Mouse (Mus musculus): ENCODE measurements around the gene Chst12.
"Not testable (repeated sequence)": the region's sequence is repeated elsewhere in the genome, so short reads cannot be mapped to it uniquely, and the experiment has no call there.

Chst12 gene

GRCm38 (mm10) chr5:140505208-140505780, at the start of gene Chst12:
TSS of gene Chst12 (plus strand) at chr5:140505550.
- DNase-seq: peak; percentile 99

GRCm38 (mm10) chr5:140461476-140461875, 43.9 kb upstream of the Chst12 start:
- no peak for DNase-seq

- DNase-seq: not testable (repeated sequence)
Measured at GRCm38 (mm10) chr5:140463151-140463550, 42.2 kb upstream of the Chst12 start.

- no peak for DNase-seq
Measured at GRCm38 (mm10) chr5:140464943-140465342, 40.4 kb upstream of the Chst12 start.

GRCm38 (mm10) chr5:140472336-140472735, 33.0 kb upstream of the Chst12 start:
- DNase-seq: no peak

GRCm38 (mm10) chr5:140481458-140481857, 23.9 kb upstream of the Chst12 start:
- DNase-seq: no peak

GRCm38 (mm10) chr5:140491142-140491541, 14.2 kb upstream of the Chst12 start:
- DNase-seq: no peak

- no peak for DNase-seq
Measured at GRCm38 (mm10) chr5:140492684-140493233, 12.6 kb upstream of the Chst12 start.

GRCm38 (mm10) chr5:140498176-140498575, 7.2 kb upstream of the Chst12 start:
- no peak for DNase-seq

GRCm38 (mm10) chr5:140500736-140501135, 4.6 kb upstream of the Chst12 start:
- no peak for DNase-seq

GRCm38 (mm10) chr5:140501982-140502836, 3.1 kb upstream of the Chst12 start:
- DNase-seq: no peak

GRCm38 (mm10) chr5:140502925-140503324, 2.4 kb upstream of the Chst12 start:
- DNase-seq: not testable (repeated sequence)

- DNase-seq: no peak
Measured at GRCm38 (mm10) chr5:140506096-140506794, 895 bp downstream of the Chst12 start.

GRCm38 (mm10) chr5:140507466-140508208, 2.3 kb downstream of the Chst12 start:
- DNase-seq: no peak

- no peak for DNase-seq
Measured at GRCm38 (mm10) chr5:140508686-140509085, 3.3 kb downstream of the Chst12 start.

GRCm38 (mm10) chr5:140509204-140509603, 3.9 kb downstream of the Chst12 start:
- DNase-seq: no peak

- no peak for DNase-seq
Measured at GRCm38 (mm10) chr5:140510012-140511000, 5.0 kb downstream of the Chst12 start.

- no peak for DNase-seq
Measured at GRCm38 (mm10) chr5:140513921-140514320, 8.6 kb downstream of the Chst12 start.

- no peak for DNase-seq
Measured at GRCm38 (mm10) chr5:140514799-140515486, 9.6 kb downstream of the Chst12 start.

- no peak for DNase-seq
Measured at GRCm38 (mm10) chr5:140517159-140517920, 12.0 kb downstream of the Chst12 start.
